ENCODE assay signal across 22 mouse cellular contexts in the genomic region with DNA sequence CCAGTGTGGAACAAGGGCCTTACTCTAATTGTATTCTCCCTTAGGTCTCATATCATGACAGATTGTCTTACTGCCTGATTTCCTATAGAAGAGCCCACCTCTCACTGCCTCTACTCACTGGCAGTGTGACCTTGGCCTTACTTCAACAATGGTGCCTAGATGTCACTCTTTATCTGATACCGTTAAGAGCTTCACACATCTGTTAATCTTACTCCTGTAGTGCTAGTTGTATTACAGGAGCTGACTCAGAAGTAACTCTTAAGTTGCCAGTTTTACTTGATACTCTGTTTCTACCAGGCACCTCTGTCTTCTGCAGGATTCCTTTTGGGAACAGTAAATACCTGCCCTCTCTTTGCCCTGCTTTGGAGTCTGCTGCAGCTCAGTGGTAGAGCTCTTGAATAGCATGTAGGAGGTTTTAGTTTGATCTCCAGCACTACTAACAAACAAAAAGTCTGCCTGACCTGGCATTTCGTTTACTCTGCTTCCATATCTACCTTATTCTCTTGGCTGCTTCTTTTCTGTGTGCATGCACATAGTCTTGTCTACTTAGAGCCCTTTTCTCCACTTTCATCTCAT.
A peak's percentile ranks its signal among the peaks of the same experiment; 100 is the strongest.
DNase-seq lines count a peak whose midpoint lies in the region; ATAC-seq and TF ChIP-seq lines count a peak whose summit lies in the region.
"Had no signal": no experiment of that assay in that cellular context is flagged by ENCODE, and none has a peak within 500 bp of the region (broad histone marks: within the 10 kb centered on the region; RNA-seq: fewer than 3 reads in every experiment).

No protein-coding gene starts in this region.

- H3K9me3 ChIP-seq in heart, postnatal 0 days (replicated peaks; ENCODE audit: control insufficient read depth, low read length) = no peaks in the 10 kb centered on the region
- no peaks in the 10 kb centered on the region for H3K9me3 ChIP-seq in liver, embryonic 13.5 days (replicated peaks)
- no peaks in the 10 kb centered on the region for H3K9me3 ChIP-seq in liver, embryonic 11.5 days (ENCODE audit: control insufficient read depth, low read length)
- H3K9me3 ChIP-seq: forebrain, embryonic 10.5 days; kidney, embryonic 15.5 days; limb, embryonic 15.5 days; lung, embryonic 15.5 days; midbrain, embryonic 13.5 days; neural tube, embryonic 15.5 days had no signal

- peak; percentile 66; the same call in 1 of the 2 replicates for ATAC-seq in heart, postnatal 0 days (ENCODE audit: insufficient read depth, low read depth)
- ATAC-seq in liver, embryonic 13.5 days (ENCODE audit: low read depth) = 0 out of 2 replicates have a peak, but pooled peaks have one; percentile 43
- no peak; the same call in 1 of the 2 replicates for ATAC-seq in liver, embryonic 11.5 days (replicated peaks; ENCODE audit: low FRiP score)
- no peak for ATAC-seq in megakaryocyte, adult 5-6 weeks (ENCODE audit: poor library complexity, severe bottlenecking)
- ATAC-seq: midbrain, embryonic 13.5 days had no signal

- no peak overlapping the region for H3K4me2 ChIP-seq in heart, postnatal 0 days (ENCODE audit: low read depth, low read length)
- H3K4me2 ChIP-seq in liver, embryonic 13.5 days = no peak overlapping the region
- H3K4me2 ChIP-seq in liver, embryonic 11.5 days = no peak overlapping the region
- H3K4me2 ChIP-seq: kidney, embryonic 15.5 days; limb, embryonic 15.5 days; lung, embryonic 15.5 days; midbrain, embryonic 13.5 days; neural tube, embryonic 15.5 days had no signal

- H3K9ac ChIP-seq in heart, postnatal 0 days (replicated peaks; ENCODE audit: low read depth, low read length) = no peak overlapping the region
- H3K9ac ChIP-seq in liver, embryonic 13.5 days = no peak overlapping the region
- H3K9ac ChIP-seq in liver, embryonic 11.5 days (ENCODE audit: low read depth, low read length) = no peak overlapping the region
- H3K9ac ChIP-seq: kidney, embryonic 15.5 days; limb, embryonic 15.5 days; lung, embryonic 15.5 days; midbrain, embryonic 13.5 days; neural tube, embryonic 15.5 days had no signal

- WGBS in heart, postnatal 0 days = 46% methylated on average over 2 of the region's 2 CpGs
- 37% methylated on average over 2 of the region's 2 CpGs for WGBS in liver, embryonic 13.5 days (ENCODE audit: insufficient replicate concordance)
- 50% methylated on average over 2 of the region's 2 CpGs for WGBS in liver, embryonic 11.5 days

- no peak overlapping the region for H3K27ac ChIP-seq in heart, postnatal 0 days (ENCODE audit: low read depth)
- no peak overlapping the region for H3K27ac ChIP-seq in liver, embryonic 13.5 days
- no peak overlapping the region for H3K27ac ChIP-seq in liver, embryonic 11.5 days (ENCODE audit: low read depth, low read length)
- no peak overlapping the region for H3K27ac ChIP-seq in cortical plate, adult 2 months (ENCODE audit: insufficient read depth, low read length)
- H3K27ac ChIP-seq: forebrain, embryonic 10.5 days; kidney, embryonic 15.5 days; limb, embryonic 15.5 days; lung, embryonic 15.5 days; macrophage; midbrain, embryonic 13.5 days; neural tube, embryonic 15.5 days had no signal

- TF ChIP-seq EP300 in heart, postnatal 0 days (IDR thresholded peaks at IDR 0.05; ENCODE audit: low read depth) = no peak

- no peak for DNase-seq in heart, postnatal 0 days (ENCODE audit: low spot score)
- DNase-seq in heart, postnatal 10 days = no peak
- DNase-seq in liver, embryonic 13.5 days = no peak
- DNase-seq in liver, embryonic 11.5 days (ENCODE audit: low spot score) = no peak
- DNase-seq in spleen, adult 18-20 months = no peak
- DNase-seq: adrenal gland, postnatal 14 days; cerebellum, adult 11 months; cerebellum, postnatal 25 days; gastrocnemius, postnatal 10 days; heart, adult 11 months; layer of hippocampus, postnatal 36 days; thymus, adult 18-20 months had no signal

- no peaks in the 10 kb centered on the region for H3K27me3 ChIP-seq in heart, postnatal 0 days (ENCODE audit: control insufficient read depth, insufficient read depth, low read length)
- H3K27me3 ChIP-seq in liver, embryonic 13.5 days = no peaks in the 10 kb centered on the region
- H3K27me3 ChIP-seq in liver, embryonic 11.5 days (replicated peaks; ENCODE audit: control insufficient read depth, insufficient read depth, low read length) = no peaks in the 10 kb centered on the region
- H3K27me3 ChIP-seq: kidney, embryonic 15.5 days; limb, embryonic 15.5 days; lung, embryonic 15.5 days; midbrain, embryonic 13.5 days; neural tube, embryonic 15.5 days had no signal

- no peaks in the 10 kb centered on the region for H3K36me3 ChIP-seq in heart, postnatal 0 days (replicated peaks; ENCODE audit: control insufficient read depth, insufficient read depth, low read length)
- H3K36me3 ChIP-seq in liver, embryonic 13.5 days = no peaks in the 10 kb centered on the region
- H3K36me3 ChIP-seq in liver, embryonic 11.5 days (ENCODE audit: control insufficient read depth, insufficient read depth, low read length) = no peaks in the 10 kb centered on the region
- H3K36me3 ChIP-seq: forebrain, embryonic 10.5 days; kidney, embryonic 15.5 days; limb, embryonic 15.5 days; lung, embryonic 15.5 days; midbrain, embryonic 13.5 days; neural tube, embryonic 15.5 days had no signal

- no peak for TF ChIP-seq POLR2A in cortical plate, adult 2 months (IDR thresholded peaks at IDR 0.05; ENCODE audit: extremely low read depth, insufficient read depth, low read length)

- intact Hi-C loops in heart, postnatal 10 days (cut with DNase I) = loop anchor here (5.0 kb wide), 1 partner anchor 87 kb away; no protein-coding TSS in a partner anchor

- H3K4me1 ChIP-seq in heart, postnatal 0 days (ENCODE audit: control insufficient read depth, insufficient read depth) = peaks cover 15% of the 10 kb centered on the region
- H3K4me1 ChIP-seq in liver, embryonic 13.5 days (replicated peaks) = peaks cover 14% of the 10 kb centered on the region
- no peaks in the 10 kb centered on the region; the same call in 1 of the 2 replicates for H3K4me1 ChIP-seq in liver, embryonic 11.5 days (replicated peaks; ENCODE audit: control insufficient read depth, insufficient read depth, low read length)
- H3K4me1 ChIP-seq in cortical plate, adult 2 months (ENCODE audit: control insufficient read depth, insufficient read depth, low read length) = peaks cover 2% of the 10 kb centered on the region; the same call in 1 of the 2 replicates
- H3K4me1 ChIP-seq: lung, embryonic 15.5 days had no signal

- TF ChIP-seq CTCF in heart, postnatal 0 days (IDR thresholded peaks at IDR 0.05; ENCODE audit: low read depth) = peak; percentile 53
- 0 out of 2 replicates have a peak, but pooled peaks have one; percentile 9 for TF ChIP-seq CTCF in cortical plate, adult 2 months (IDR thresholded peaks at IDR 0.05; ENCODE audit: extremely low read depth, insufficient read depth, low read length)

- no peak overlapping the region for H3K4me3 ChIP-seq in heart, postnatal 0 days (ENCODE audit: low read depth, low read length)
- H3K4me3 ChIP-seq in liver, embryonic 13.5 days (replicated peaks) = no peak overlapping the region
- no peak overlapping the region for H3K4me3 ChIP-seq in liver, embryonic 11.5 days (ENCODE audit: low read depth, low read length)
- no peak overlapping the region for H3K4me3 ChIP-seq in cortical plate, adult 2 months (ENCODE audit: insufficient read depth, low read length)
- H3K4me3 ChIP-seq: forebrain, embryonic 10.5 days; kidney, embryonic 15.5 days; limb, embryonic 15.5 days; lung, embryonic 15.5 days; midbrain, embryonic 13.5 days; myocyte; neural tube, embryonic 15.5 days had no signal

Comparison
In these comparisons a context has a peak if more than half of its experiments do, and no peak if none do; other contexts are left out.
1. ATAC-seq: peak in heart, postnatal 0 days (single experiment) and liver, embryonic 13.5 days (single experiment); none in liver, embryonic 11.5 days (single experiment) and megakaryocyte, adult 5-6 weeks (single experiment).